Mouse (Mus musculus) neural tube, embryonic 14.5 days (tissue): ENCODE measurements at regions not wholly inside any gene's neighbourhood (a gene's known extent, or its start where the extent isn't known, plus 50 kb on each side); places are given as distances from the start of the nearest gene placed in this dataset.

Experiments
- ATAC-seq: fragments of 200-750 bp; cut with Nextera tagmentation; 2 replicates; pipeline ENCODE4 v1.8.0; 2017; ENCODE audit warnings: low read depth, mild to moderate bottlenecking, moderate TSS enrichment, moderate library complexity
- H3K27ac ChIP-seq: fragments of 300-500 bp; sonication (generic); 2 replicates; pipeline ENCODE4 v1.5.1; 2014; ENCODE audit warnings: low read depth, mild to moderate bottlenecking, control low read depth, low read length, moderate library complexity, mixed read lengths
- H3K27me3 ChIP-seq: fragments of 300-500 bp; sonication (generic); 2 replicates; pipeline ENCODE4 v1.6.1; 2014; ENCODE audit warnings: low read length; ENCODE audit not compliant: control insufficient read depth, insufficient read depth
- H3K36me3 ChIP-seq: fragments of 300-500 bp; sonication (generic); 2 replicates; pipeline ENCODE4 v1.6.1; 2014; ENCODE audit warnings: low read length, mixed read lengths; ENCODE audit not compliant: control insufficient read depth, insufficient read depth
- H3K4me1 ChIP-seq: fragments of 300-500 bp; sonication (generic); 2 replicates; pipeline ENCODE4 v1.6.1; 2014; ENCODE audit warnings: low read length; ENCODE audit not compliant: control insufficient read depth, insufficient read depth
- H3K4me2 ChIP-seq: fragments of 300-500 bp; sonication (generic); 2 replicates; pipeline ENCODE4 v1.6.1; 2014; ENCODE audit warnings: mild to moderate bottlenecking, low read depth, low read length, control low read depth
- H3K4me3 ChIP-seq: fragments of 300-500 bp; sonication (generic); 2 replicates; pipeline ENCODE4 v1.5.1; 2014; ENCODE audit warnings: low read depth, low read length, control low read depth, mixed read lengths
- H3K9ac ChIP-seq: fragments of 300-500 bp; sonication (generic); replicated peaks from 2 replicates; pipeline ENCODE4 v1.6.1; 2014; ENCODE audit warnings: low read depth, mild to moderate bottlenecking, control low read depth, low read length, mixed read lengths
- H3K9me3 ChIP-seq: fragments of 300-500 bp; sonication (generic); 2 replicates; pipeline ENCODE4 v1.6.1; 2016; ENCODE audit warnings: low read length; ENCODE audit not compliant: control insufficient read depth
- WGBS: fragments of 180-500 bp; shearing (Covaris S2); extraction: QIAGEN DNeasy Blood & Tissue Kit; methylation state at CpG from one replicate; pipeline ENCODE4 v1.1.7; 2014; 5-methylcytosine and 5-hydroxymethylcytosine counted together

GRCm38 (mm10) chr13:29092166-29092565 is 138.7 kb upstream of the Sox4 start:
- Histone ChIP-seq H3K27ac (no peak overlapping the region), H3K36me3 (no peaks in the 10 kb centered on the region), H3K4me3 (no peak overlapping the region), H3K9ac (no peak overlapping the region), H3K27me3 (no peaks in the 10 kb centered on the region), H3K4me1 (no peaks in the 10 kb centered on the region), H3K9me3 (no peaks in the 10 kb centered on the region), H3K4me2 (no peak overlapping the region)
- 93% methylated on average over 5 of the region's 5 CpGs for WGBS
- ATAC-seq, result no peak

GRCm38 (mm10) chr13:29086854-29087253 is 133.3 kb upstream of the Sox4 start:
- no peak for ATAC-seq
- no peak overlapping the region for H3K4me3 ChIP-seq
- no peaks in the 10 kb centered on the region for H3K27me3 ChIP-seq
- WGBS, result 48% methylated on average over 5 of the region's 5 CpGs
- no peak overlapping the region for H3K4me2 ChIP-seq
- H3K9me3 ChIP-seq, result no peaks in the 10 kb centered on the region
- no peaks in the 10 kb centered on the region for H3K4me1 ChIP-seq
- H3K9ac ChIP-seq, result no peak overlapping the region
- no peaks in the 10 kb centered on the region for H3K36me3 ChIP-seq
- H3K27ac ChIP-seq, result no peak overlapping the region

GRCm38 (mm10) chr13:29081064-29081463 is 127.6 kb upstream of the Sox4 start:
- no peak overlapping the region for H3K27ac ChIP-seq

GRCm38 (mm10) chr13:29079841-29080240 is 126.3 kb upstream of the Sox4 start:
- Histone ChIP-seq H3K9me3 (no peaks in the 10 kb centered on the region), H3K27ac (no peak overlapping the region), H3K9ac (no peak overlapping the region), H3K36me3 (no peaks in the 10 kb centered on the region), H3K4me1 (no peaks in the 10 kb centered on the region), H3K4me2 (no peak overlapping the region), H3K4me3 (no peak overlapping the region), H3K27me3 (no peaks in the 10 kb centered on the region)
- ATAC-seq, result no peak
- WGBS, result 96% methylated on average over 10 of the region's 10 CpGs

More at GRCm38 (mm10) chr13:29081064-29081463, 127.6 kb upstream of the Sox4 start:
- no peaks in the 10 kb centered on the region for H3K27me3 ChIP-seq
- H3K9me3 ChIP-seq, result no peaks in the 10 kb centered on the region
- H3K4me2 ChIP-seq, result no peak overlapping the region
- no peaks in the 10 kb centered on the region for H3K4me1 ChIP-seq
- 16% methylated on average over 2 of the region's 2 CpGs for WGBS
- ATAC-seq, result no peak
- no peak overlapping the region for H3K4me3 ChIP-seq
- no peak overlapping the region for H3K9ac ChIP-seq
- H3K36me3 ChIP-seq, result no peaks in the 10 kb centered on the region

- Histone ChIP-seq H3K4me1 (no peaks in the 10 kb centered on the region), H3K4me2 (no peak overlapping the region), H3K4me3 (no peak overlapping the region), H3K27ac (no peak overlapping the region), H3K9ac (no peak overlapping the region), H3K27me3 (no peaks in the 10 kb centered on the region), H3K9me3 (no peaks in the 10 kb centered on the region), H3K36me3 (no peaks in the 10 kb centered on the region)
- no peak for ATAC-seq
- 94% methylated on average over 2 of the region's 2 CpGs for WGBS
These were observed 120.1 kb upstream of the Sox4 start for GRCm38 (mm10) chr13:29073630-29074029.

- H3K27me3 ChIP-seq, result no peaks in the 10 kb centered on the region
- no peaks in the 10 kb centered on the region for H3K4me1 ChIP-seq
- H3K9ac ChIP-seq, result no peak overlapping the region
- no peaks in the 10 kb centered on the region for H3K9me3 ChIP-seq
- no peak overlapping the region for H3K4me3 ChIP-seq
- WGBS, result 91% methylated on average over 5 of the region's 5 CpGs
- H3K27ac ChIP-seq, result no peak overlapping the region
- ATAC-seq, result no peak
- no peaks in the 10 kb centered on the region for H3K36me3 ChIP-seq
- H3K4me2 ChIP-seq, result no peak overlapping the region
These were observed 110.4 kb upstream of the Sox4 start for GRCm38 (mm10) chr13:29063924-29064323.

- Histone ChIP-seq H3K9me3 (no peaks in the 10 kb centered on the region), H3K36me3 (no peaks in the 10 kb centered on the region), H3K9ac (no peak overlapping the region), H3K4me3 (no peak overlapping the region), H3K4me2 (no peak overlapping the region), H3K27me3 (no peaks in the 10 kb centered on the region), H3K27ac (no peak overlapping the region), H3K4me1 (no peaks in the 10 kb centered on the region)
- no peak for ATAC-seq
- WGBS, result 78% methylated on average over 5 of the region's 5 CpGs
These were observed 105.2 kb upstream of the Sox4 start for GRCm38 (mm10) chr13:29058685-29059084.

- H3K27me3 ChIP-seq, result no peaks in the 10 kb centered on the region
- WGBS, result 37% methylated on average over 4 of the region's 4 CpGs
- H3K9me3 ChIP-seq, result no peaks in the 10 kb centered on the region
- H3K36me3 ChIP-seq, result no peaks in the 10 kb centered on the region
- ATAC-seq, result no peak
- no peak overlapping the region for H3K27ac ChIP-seq
- no peak overlapping the region for H3K4me2 ChIP-seq
- H3K9ac ChIP-seq, result no peak overlapping the region
- H3K4me3 ChIP-seq, result no peak overlapping the region
- no peaks in the 10 kb centered on the region for H3K4me1 ChIP-seq
These were observed 96.2 kb upstream of the Sox4 start for GRCm38 (mm10) chr13:29049730-29050129.

GRCm38 (mm10) chr13:29048990-29049576 is 95.6 kb upstream of the Sox4 start:
- WGBS, result 48% methylated on average over 7 of the region's 7 CpGs
- ATAC-seq, result no peak; the same call in 1 of the 2 replicates
- no peaks in the 10 kb centered on the region for H3K4me1 ChIP-seq

More at GRCm38 (mm10) chr13:29048990-29049576, 95.6 kb upstream of the Sox4 start:
- Histone ChIP-seq H3K4me2 (no peak overlapping the region), H3K36me3 (no peaks in the 10 kb centered on the region), H3K9me3 (no peaks in the 10 kb centered on the region), H3K27me3 (no peaks in the 10 kb centered on the region), H3K4me3 (no peak overlapping the region), H3K9ac (no peak overlapping the region), H3K27ac (no peak overlapping the region)
